Mouse (Mus musculus): ENCODE measurements around the gene Enc1.

GRCm38 (mm10) chr13:97296757-97297156 lies 55.9 kb downstream of the Enc1 start:
- no peak for TF ChIP-seq CTCF (IDR thresholded peaks at IDR 0.05; ENCODE audit: low read depth)
- no peak for TF ChIP-seq EP300 (optimal IDR thresholded peaks at IDR 0.05)

Measured in stomach, postnatal 0 days (tissue).